Mouse (Mus musculus): ENCODE data around the gene Furin.
"Not testable (repeated sequence)": the region's sequence is repeated elsewhere in the genome, so short reads cannot be mapped to it uniquely, and the experiment has no call there.

Gene Furin

GRCm38 (mm10) chr7:80401041-80401859 is 4.0 kb downstream of the Furin start:
- no peak for DNase-seq (ENCODE audit: low spot score)

- DNase-seq (ENCODE audit: low spot score), result no peak
These were observed 4.7 kb downstream of the Furin start for GRCm38 (mm10) chr7:80400571-80400970.

- no peak for DNase-seq (ENCODE audit: low spot score)
These were observed 5.1 kb downstream of the Furin start for GRCm38 (mm10) chr7:80400099-80400498.

- DNase-seq (ENCODE audit: low spot score), result no peak
These were observed 6.4 kb downstream of the Furin start for GRCm38 (mm10) chr7:80398654-80399444.

- DNase-seq (ENCODE audit: low spot score), result no peak
These were observed 7.2 kb downstream of the Furin start for GRCm38 (mm10) chr7:80397986-80398385.

GRCm38 (mm10) chr7:80396427-80396826 is 8.8 kb downstream of the Furin start:
- DNase-seq (ENCODE audit: low spot score), result not testable (repeated sequence)

GRCm38 (mm10) chr7:80394600-80394999 is 10.6 kb downstream of the Furin start:
- DNase-seq (ENCODE audit: low spot score), result no peak

GRCm38 (mm10) chr7:80392119-80392518 is 13.1 kb downstream of the Furin start:
- no peak for DNase-seq (ENCODE audit: low spot score)

GRCm38 (mm10) chr7:80387633-80388543 is 17.3 kb downstream of the Furin start, which contains the start of gene Fes:
Gene Fes, minus strand, starts transcription at chr7:80387946.
- peak; percentile 43 for DNase-seq (ENCODE audit: low spot score)

- DNase-seq (ENCODE audit: low spot score), result no peak
These were observed 18.1 kb downstream of the Furin start for GRCm38 (mm10) chr7:80387033-80387632.

- peak; percentile 96 for DNase-seq (ENCODE audit: low spot score)
These were observed 18.9 kb downstream of the Furin start for GRCm38 (mm10) chr7:80386235-80386930.

- no peak for DNase-seq (ENCODE audit: low spot score)
These were observed 22.3 kb downstream of the Furin start for GRCm38 (mm10) chr7:80382919-80383318.

GRCm38 (mm10) chr7:80379531-80379930 is 25.7 kb downstream of the Furin start:
- no peak for DNase-seq (ENCODE audit: low spot score)

GRCm38 (mm10) chr7:80377471-80377870 is 27.8 kb downstream of the Furin start:
- DNase-seq (ENCODE audit: low spot score), result peak; percentile 62

- no peak for DNase-seq (ENCODE audit: low spot score)
These were observed 29.0 kb downstream of the Furin start for GRCm38 (mm10) chr7:80376192-80376591.

- peak; percentile 23 for DNase-seq (ENCODE audit: low spot score)
These were observed 29.7 kb downstream of the Furin start for GRCm38 (mm10) chr7:80375376-80376039.

GRCm38 (mm10) chr7:80374733-80375132 is 30.5 kb downstream of the Furin start:
- no peak for DNase-seq (ENCODE audit: low spot score)

GRCm38 (mm10) chr7:80374280-80374679 is 31.0 kb downstream of the Furin start:
- no peak for DNase-seq (ENCODE audit: low spot score)

GRCm38 (mm10) chr7:80373850-80374249 is 31.4 kb downstream of the Furin start:
- DNase-seq (ENCODE audit: low spot score), result no peak

GRCm38 (mm10) chr7:80373352-80373751 is 31.9 kb downstream of the Furin start:
- DNase-seq (ENCODE audit: low spot score), result no peak

All from urinary bladder, postnatal 25 days (tissue).